Mouse (Mus musculus): ENCODE results near the gene Zbtb33.

DNA sequence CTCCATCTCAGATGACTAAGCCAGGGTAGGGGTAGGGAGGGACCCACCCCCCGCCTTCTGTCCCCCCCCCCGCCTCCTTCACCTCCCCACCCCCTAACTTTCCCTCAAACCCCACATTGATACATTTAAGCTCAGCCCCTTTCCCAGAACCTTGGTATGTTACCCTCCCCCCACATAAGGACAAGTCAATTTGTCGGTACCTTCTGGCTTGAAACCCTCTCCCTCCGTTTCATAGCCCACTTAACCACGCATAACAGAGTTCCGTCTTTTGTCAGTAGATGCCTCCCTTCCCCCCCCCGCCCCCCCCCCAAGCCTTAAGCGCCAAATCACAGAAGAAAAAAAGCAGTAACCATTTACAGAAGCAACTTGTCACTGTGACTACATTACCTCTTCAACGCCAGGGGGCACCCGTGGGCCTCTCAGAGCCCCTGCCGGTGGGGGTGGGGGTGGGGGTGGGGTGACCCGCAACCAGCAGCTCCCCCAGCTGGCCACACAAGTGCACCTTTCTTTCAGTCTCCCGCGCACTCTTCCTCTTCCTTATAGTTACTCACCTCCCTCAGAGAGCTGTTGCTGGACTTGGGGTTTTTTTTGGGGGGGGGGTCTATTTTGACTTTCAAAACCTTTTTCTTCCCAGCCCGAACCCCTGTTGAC lies 7.9 kb upstream of the Zbtb33 start:
- TF ChIP-seq CTCF (IDR thresholded peaks at IDR 0.05): peak; percentile 47
- no peak for TF ChIP-seq POLR2A (IDR thresholded peaks at IDR 0.05; ENCODE audit: insufficient read depth, low read depth, low read length)

Measured in heart, adult 2 months (tissue).